28 mouse cellular contexts compared by ENCODE assay signal in genomic region chr3:83259421-83259820, GRCm38 (mm10).
"Had no signal": no experiment of that assay in that cellular context is flagged by ENCODE, and none has a peak within 500 bp of the region (broad histone marks: within the 10 kb centered on the region; RNA-seq: fewer than 3 reads in every experiment).

No protein-coding gene starts in this region.

- H3K4me3 ChIP-seq: gastrocnemius, adult 2 months; heart, adult 2 months; heart, embryonic 10.5 days; heart, embryonic 12.5 days; hindbrain, embryonic 10.5 days; hindbrain, embryonic 12.5 days; intestine, embryonic 15.5 days; layer of hippocampus, adult 2 months; left cerebral cortex, adult 2 months; limb, embryonic 10.5 days; limb, embryonic 12.5 days; liver, embryonic 13.5 days; liver, embryonic 15.5 days had no signal

- H3K27ac ChIP-seq: gastrocnemius, adult 2 months; heart, adult 2 months; heart, embryonic 10.5 days; hindbrain, embryonic 10.5 days; hindbrain, embryonic 12.5 days; hindbrain, embryonic 14.5 days; intestine, embryonic 15.5 days; layer of hippocampus, adult 2 months; left cerebral cortex, adult 2 months; limb, embryonic 10.5 days; limb, embryonic 12.5 days; liver, embryonic 13.5 days; liver, embryonic 15.5 days had no signal

- ATAC-seq: hindbrain, embryonic 16.5 days; inflammation-experienced regulatory T-cells, adult 6 months; intestine, embryonic 15.5 days; intestine, postnatal 0 days had no signal

- H3K36me3 ChIP-seq: heart, embryonic 10.5 days; heart, embryonic 12.5 days; hindbrain, embryonic 10.5 days; hindbrain, embryonic 12.5 days; intestine, embryonic 15.5 days; limb, embryonic 10.5 days; limb, embryonic 12.5 days; liver, embryonic 13.5 days; liver, embryonic 15.5 days had no signal

- H3K27me3 ChIP-seq: heart, embryonic 12.5 days; hindbrain, embryonic 12.5 days; intestine, embryonic 15.5 days; limb, embryonic 12.5 days; liver, embryonic 13.5 days; liver, embryonic 15.5 days had no signal

- H3K9ac ChIP-seq: heart, embryonic 12.5 days; hindbrain, embryonic 12.5 days; hindbrain, embryonic 14.5 days; intestine, embryonic 15.5 days; limb, embryonic 12.5 days; liver, embryonic 13.5 days; liver, embryonic 15.5 days had no signal

- H3K4me2 ChIP-seq: heart, embryonic 12.5 days; hindbrain, embryonic 12.5 days; hindbrain, embryonic 14.5 days; intestine, embryonic 15.5 days; limb, embryonic 12.5 days; liver, embryonic 11.5 days; liver, embryonic 13.5 days; liver, embryonic 15.5 days had no signal

- H3K9me3 ChIP-seq: heart, embryonic 10.5 days; heart, embryonic 12.5 days; hindbrain, embryonic 10.5 days; hindbrain, embryonic 12.5 days; intestine, embryonic 15.5 days; limb, embryonic 10.5 days; limb, embryonic 12.5 days; liver, embryonic 13.5 days; liver, embryonic 15.5 days had no signal

- DNase-seq: gastrocnemius, adult 2 months; gastrocnemius, postnatal 10 days; gastrocnemius, postnatal 25 days; heart, adult 2 months; heart, postnatal 10 days; heart, postnatal 4 days; kidney, adult 18-20 months; kidney, adult 8-10 months; kidney, postnatal 10 days; kidney, postnatal 25 days; kidney, postnatal 4 days; liver; liver, embryonic 13.5 days had no signal

- H3K4me1 ChIP-seq: heart, embryonic 10.5 days; heart, embryonic 12.5 days; hindbrain, embryonic 10.5 days; hindbrain, embryonic 12.5 days; intestine, embryonic 15.5 days; limb, embryonic 10.5 days; limb, embryonic 12.5 days; liver, embryonic 13.5 days; liver, embryonic 15.5 days had no signal
